ENCODE assay signal across 16 mouse cellular contexts in the genomic region with DNA sequence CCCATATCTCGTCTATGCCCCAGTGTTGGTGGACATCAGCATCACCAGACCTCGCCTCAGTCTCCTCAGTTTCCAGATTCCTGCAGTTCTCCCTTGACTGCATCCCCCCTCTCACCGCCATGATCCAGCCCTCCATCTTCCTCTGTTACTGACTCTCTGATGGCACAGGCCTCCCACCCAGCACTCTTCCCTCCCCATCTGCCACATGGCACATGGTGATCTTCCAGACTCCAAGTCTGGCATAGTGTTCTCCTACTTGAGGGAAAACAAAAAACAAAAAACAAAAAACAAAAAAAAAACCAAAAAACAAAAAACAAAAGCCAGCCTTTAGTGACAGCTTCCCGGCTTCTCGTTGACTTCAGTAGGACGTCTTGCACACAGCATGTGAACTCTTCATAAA.
"Had no signal": no experiment of that assay in that cellular context is flagged by ENCODE, and none has a peak within 500 bp of the region (broad histone marks: within the 10 kb centered on the region; RNA-seq: fewer than 3 reads in every experiment).

No protein-coding gene starts in this region.

- DNase-seq: retina, postnatal 1 day; right cerebral cortex, adult 18-20 months; right cerebral cortex, postnatal 14 days; right cerebral cortex, postnatal 25 days; right cerebral cortex, postnatal 4 days; spleen, adult 18-20 months; thymus, adult 18-20 months; thymus, adult 2 months; thymus, postnatal 14 days; thymus, postnatal 25 days; thymus, postnatal 36 days; thymus, postnatal 4 days had no signal

- H3K27ac ChIP-seq: neural tube, embryonic 13.5 days; neural tube, embryonic 15.5 days; stomach, embryonic 15.5 days; stomach, postnatal 0 days had no signal

- H3K4me3 ChIP-seq: neural tube, embryonic 13.5 days; neural tube, embryonic 15.5 days; stomach, embryonic 15.5 days had no signal
